Mouse (Mus musculus) liver, embryonic 11.5 days (tissue): ENCODE data around the gene Tnfrsf8. TPM values are rescaled to one million over a fixed set of nuclear protein-coding genes. Genes with fewer than 3 reads are reported as not detected.
A peak's percentile ranks its signal among the peaks of the same experiment; 100 is the strongest.
"Not testable (repeated sequence)": the region's sequence is repeated elsewhere in the genome, so short reads cannot be mapped to it uniquely, and the experiment has no call there.

Source experiments
- ATAC-seq: fragments of 200-750 bp; cut with Nextera tagmentation; replicated peaks from 2 replicates; pipeline ENCODE4 v1.8.0; 2017; ENCODE audit warnings: moderate number of reproducible peaks, mild to moderate bottlenecking, moderate TSS enrichment, moderate library complexity; ENCODE audit not compliant: low FRiP score
- DNase-seq: peaks from one replicate; pipeline ENCODE4 v3.0.0-alpha.2; 2017; ENCODE audit warnings: low spot score
- H3K27ac ChIP-seq: fragments of 300-500 bp; sonication (generic); 2 replicates; pipeline ENCODE4 v1.5.1; 2014; ENCODE audit warnings: mild to moderate bottlenecking, low read depth, low read length, control low read depth
- H3K27me3 ChIP-seq: fragments of 300-500 bp; sonication (generic); replicated peaks from 2 replicates; pipeline ENCODE4 v1.6.1; 2014; ENCODE audit warnings: low read length, mixed read lengths; ENCODE audit not compliant: control insufficient read depth, insufficient read depth
- H3K36me3 ChIP-seq: fragments of 300-500 bp; sonication (generic); 2 replicates; pipeline ENCODE4 v1.6.1; 2014; ENCODE audit warnings: mild to moderate bottlenecking, low read length, moderate library complexity, mixed read lengths; ENCODE audit not compliant: control insufficient read depth, insufficient read depth
- H3K4me1 ChIP-seq: fragments of 300-500 bp; sonication (generic); replicated peaks from 2 replicates; pipeline ENCODE4 v1.6.1; 2014; ENCODE audit warnings: low read length, mixed read lengths; ENCODE audit not compliant: control insufficient read depth, insufficient read depth
- H3K4me2 ChIP-seq: fragments of 300-500 bp; sonication (generic); 2 replicates; pipeline ENCODE4 v1.6.1; 2014; ENCODE audit warnings: mild to moderate bottlenecking, control low read depth, moderate library complexity
- H3K4me3 ChIP-seq: fragments of 300-500 bp; sonication (generic); 2 replicates; pipeline ENCODE4 v1.5.1; 2014; ENCODE audit warnings: low read depth, low read length, control low read depth
- H3K9ac ChIP-seq: fragments of 300-500 bp; sonication (generic); 2 replicates; pipeline ENCODE4 v1.6.1; 2014; ENCODE audit warnings: low read depth, low read length, control low read depth
- H3K9me3 ChIP-seq: fragments of 300-500 bp; sonication (generic); 2 replicates; pipeline ENCODE4 v1.6.1; 2016; ENCODE audit warnings: low read length, inconsistent platforms, mixed read lengths; ENCODE audit not compliant: control insufficient read depth
- WGBS: fragments of 180-500 bp; shearing (Covaris S2); extraction: QIAGEN DNeasy Blood & Tissue Kit; methylation state at CpG from one replicate; pipeline ENCODE4 v1.1.7; 2014; 5-methylcytosine and 5-hydroxymethylcytosine counted together
- polyA plus RNA-seq: library from polyadenylated mRNA; unstranded; fragments of >200 nt; fragmentation: Nextera tagmentation; extraction: Ambion mirVana; gene quantifications from 2 replicates; pipeline ENCODE4 v1.2.1, GENCODE M21; 2014

The Tnfrsf8 gene
- not detected in 2 replicates for polyA plus RNA-seq

- Histone ChIP-seq H3K9me3 (no peaks in the 10 kb centered on the region), H3K27ac (no peak within 1 kb of the TSS), H3K9ac (no peak within 1 kb of the TSS), H3K4me2 (no peak within 1 kb of the TSS), H3K4me1 (no peaks in the 10 kb centered on the region), H3K27me3 (peaks cover 21% of the 10 kb centered on the region), H3K4me3 (no peak within 1 kb of the TSS), H3K36me3 (no peaks in the 10 kb centered on the region)
- ATAC-seq, result no peak
- WGBS, result 5% methylated on average over 24 of the region's 24 CpGs
- DNase-seq, result no peak
Observed at GRCm38 (mm10) chr4:145314836-145315467, at the start of gene Tnfrsf8. Gene Tnfrsf8 (minus strand): TSS chr4:145315164.

- H3K27ac ChIP-seq, H3K9me3 ChIP-seq, ATAC-seq, H3K36me3 ChIP-seq, H3K27me3 ChIP-seq, H3K4me3 ChIP-seq, H3K9ac ChIP-seq, H3K4me2 ChIP-seq, H3K4me1 ChIP-seq, DNase-seq: not testable (repeated sequence)
Observed at GRCm38 (mm10) chr4:145361635-145362034, 46.7 kb upstream of the Tnfrsf8 start.

GRCm38 (mm10) chr4:145361065-145361464 lies 46.1 kb upstream of the Tnfrsf8 start:
- peak; percentile 64; the same call in 1 of the 2 replicates for ATAC-seq
- no peak overlapping the region for H3K27ac ChIP-seq
- H3K9ac ChIP-seq, result no peak overlapping the region
- no peaks in the 10 kb centered on the region for H3K9me3 ChIP-seq
- peak; percentile 42 for DNase-seq
- H3K27me3 ChIP-seq, result no peaks in the 10 kb centered on the region
- no peaks in the 10 kb centered on the region for H3K36me3 ChIP-seq
- H3K4me2 ChIP-seq, result peak overlapping the region; percentile 39
- WGBS, result 3% methylated on average over 12 of the region's 12 CpGs
- no peak overlapping the region for H3K4me3 ChIP-seq
- no peaks in the 10 kb centered on the region for H3K4me1 ChIP-seq

- ATAC-seq (no peak), DNase-seq (no peak)
- no peak overlapping the region for H3K9ac ChIP-seq
- no peaks in the 10 kb centered on the region for H3K36me3 ChIP-seq
- no peak overlapping the region; the same call in 1 of the 2 replicates for H3K4me2 ChIP-seq
- no peaks in the 10 kb centered on the region for H3K4me1 ChIP-seq
- no peak overlapping the region for H3K4me3 ChIP-seq
- no peaks in the 10 kb centered on the region for H3K9me3 ChIP-seq
- WGBS, result 52% methylated on average over 1 of the region's 1 CpGs
- no peaks in the 10 kb centered on the region for H3K27me3 ChIP-seq
- H3K27ac ChIP-seq, result no peak overlapping the region
Observed at GRCm38 (mm10) chr4:145360567-145360966, 45.6 kb upstream of the Tnfrsf8 start.

- Histone ChIP-seq H3K4me2 (no peak overlapping the region), H3K9me3 (no peaks in the 10 kb centered on the region), H3K4me3 (no peak overlapping the region), H3K27ac (no peak overlapping the region), H3K27me3 (no peaks in the 10 kb centered on the region), H3K9ac (no peak overlapping the region), H3K4me1 (no peaks in the 10 kb centered on the region), H3K36me3 (no peaks in the 10 kb centered on the region)
- no peak for DNase-seq
- no peak for ATAC-seq
Observed at GRCm38 (mm10) chr4:145356234-145356633, 41.3 kb upstream of the Tnfrsf8 start.

GRCm38 (mm10) chr4:145353855-145354254 lies 38.9 kb upstream of the Tnfrsf8 start:
- DNase-seq, result no peak
- no peak for ATAC-seq
- 48% methylated on average over 2 of the region's 2 CpGs for WGBS
- Histone ChIP-seq H3K4me2 (no peak overlapping the region), H3K36me3 (no peaks in the 10 kb centered on the region), H3K9me3 (no peaks in the 10 kb centered on the region), H3K4me1 (no peaks in the 10 kb centered on the region), H3K27me3 (no peaks in the 10 kb centered on the region), H3K27ac (no peak overlapping the region), H3K9ac (no peak overlapping the region), H3K4me3 (no peak overlapping the region)

- H3K27ac ChIP-seq, result no peak overlapping the region
- H3K27me3 ChIP-seq, result no peaks in the 10 kb centered on the region
- no peak overlapping the region for H3K4me3 ChIP-seq
- no peaks in the 10 kb centered on the region for H3K36me3 ChIP-seq
- H3K9ac ChIP-seq, result no peak overlapping the region
- WGBS, result 68% methylated on average over 1 of the region's 1 CpGs
- no peaks in the 10 kb centered on the region for H3K4me1 ChIP-seq
- ATAC-seq (no peak), DNase-seq (no peak)
- no peaks in the 10 kb centered on the region for H3K9me3 ChIP-seq
- no peak overlapping the region for H3K4me2 ChIP-seq
Observed at GRCm38 (mm10) chr4:145344948-145345347, 30.0 kb upstream of the Tnfrsf8 start.

- H3K4me1 ChIP-seq, result no peaks in the 10 kb centered on the region
- H3K9ac ChIP-seq, result no peak overlapping the region
- H3K27me3 ChIP-seq, result no peaks in the 10 kb centered on the region
- H3K9me3 ChIP-seq, result no peaks in the 10 kb centered on the region
- no peak overlapping the region for H3K4me3 ChIP-seq
- H3K27ac ChIP-seq, result no peak overlapping the region
- ATAC-seq, result no peak
- no peaks in the 10 kb centered on the region for H3K36me3 ChIP-seq
- DNase-seq, result peak; percentile 23
- H3K4me2 ChIP-seq, result no peak overlapping the region
- WGBS, result 72% methylated on average over 6 of the region's 6 CpGs
Observed at GRCm38 (mm10) chr4:145341879-145342809, 27.2 kb upstream of the Tnfrsf8 start.
